8 mouse cellular contexts compared by ENCODE assay signal in genomic region chr8:105854303-105854702, GRCm38 (mm10). TPM values are rescaled to one million over a fixed set of nuclear protein-coding genes. Genes with fewer than 3 reads are reported as not detected.
DNase-seq lines count a peak whose midpoint lies in the region; ATAC-seq lines count a peak whose summit lies in the region.

No protein-coding gene starts in this region.

- H3K4me1 ChIP-seq in embryonic facial prominence, embryonic 10.5 days = peaks cover 53% of the 10 kb centered on the region
- peaks cover 36% of the 10 kb centered on the region for H3K4me1 ChIP-seq in hindbrain, embryonic 14.5 days (replicated peaks; ENCODE audit: control insufficient read depth, insufficient read depth, low read length)
- H3K4me1 ChIP-seq in midbrain, embryonic 15.5 days = peaks cover 47% of the 10 kb centered on the region

- peak; percentile 20 to 41 for DNase-seq in kidney, postnatal 4 days
- no peak for DNase-seq in kidney, postnatal 10 days
- no peak for DNase-seq in embryonic facial prominence, embryonic 10.5 days (ENCODE audit: low spot score)
- no peak for DNase-seq in hindbrain, embryonic 14.5 days (ENCODE audit: low spot score)
- DNase-seq in adrenal gland, adult 2 months = no peak
- DNase-seq in gastrocnemius, postnatal 10 days = no peak
- no peak for DNase-seq in kidney, postnatal 14 days

- H3K36me3 ChIP-seq in embryonic facial prominence, embryonic 10.5 days (replicated peaks) = peaks cover 26% of the 10 kb centered on the region
- 0 out of 2 replicates have a peak, but pooled peaks cover 14% of the 10 kb centered on the region for H3K36me3 ChIP-seq in hindbrain, embryonic 14.5 days (replicated peaks; ENCODE audit: control insufficient read depth, insufficient read depth)
- H3K36me3 ChIP-seq in midbrain, embryonic 15.5 days (replicated peaks) = no peaks in the 10 kb centered on the region

- peak overlapping the region; percentile 95 for H3K27ac ChIP-seq in embryonic facial prominence, embryonic 10.5 days (replicated peaks)
- no peak overlapping the region for H3K27ac ChIP-seq in hindbrain, embryonic 14.5 days
- H3K27ac ChIP-seq in midbrain, embryonic 15.5 days = peak overlapping the region; percentile 87; the same call in 1 of the 2 replicates

- peak overlapping the region; percentile 84 for H3K4me3 ChIP-seq in embryonic facial prominence, embryonic 10.5 days
- H3K4me3 ChIP-seq in hindbrain, embryonic 14.5 days (replicated peaks; ENCODE audit: low read length) = peak overlapping the region; percentile 71
- H3K4me3 ChIP-seq in midbrain, embryonic 15.5 days = peak overlapping the region; percentile 90

- H3K9ac ChIP-seq in hindbrain, embryonic 14.5 days = peak overlapping the region; percentile 77; the same call in 1 of the 2 replicates
- peak overlapping the region; percentile 21; the same call in 1 of the 2 replicates for H3K9ac ChIP-seq in midbrain, embryonic 15.5 days

- H3K9me3 ChIP-seq in embryonic facial prominence, embryonic 10.5 days = no peaks in the 10 kb centered on the region
- H3K9me3 ChIP-seq in hindbrain, embryonic 14.5 days (ENCODE audit: control insufficient read depth, low read length) = no peaks in the 10 kb centered on the region
- H3K9me3 ChIP-seq in midbrain, embryonic 15.5 days = no peaks in the 10 kb centered on the region

- 27% methylated on average over 8 of the region's 8 CpGs for WGBS in embryonic facial prominence, embryonic 10.5 days
- 30% methylated on average over 8 of the region's 8 CpGs for WGBS in hindbrain, embryonic 14.5 days
- 22% methylated on average over 8 of the region's 8 CpGs for WGBS in midbrain, embryonic 15.5 days

- H3K4me2 ChIP-seq in hindbrain, embryonic 14.5 days (replicated peaks) = peak overlapping the region; percentile 96
- peak overlapping the region; percentile 81 for H3K4me2 ChIP-seq in midbrain, embryonic 15.5 days

- no peaks in the 10 kb centered on the region for H3K27me3 ChIP-seq in embryonic facial prominence, embryonic 10.5 days (replicated peaks; ENCODE audit: low read depth, poor library complexity, severe bottlenecking)
- no peaks in the 10 kb centered on the region for H3K27me3 ChIP-seq in hindbrain, embryonic 14.5 days (ENCODE audit: control insufficient read depth, insufficient read depth, low read length)
- H3K27me3 ChIP-seq in midbrain, embryonic 15.5 days (replicated peaks) = no peaks in the 10 kb centered on the region

- ATAC-seq in hindbrain, embryonic 14.5 days (ENCODE audit: low FRiP score) = no peak
- no peak; the same call in 1 of the 2 replicates for ATAC-seq in midbrain, embryonic 15.5 days (replicated peaks)

RNA-seq across cellular contexts. Expression of gene Thap11, which starts 0.6 kb away (rescaled TPM):
- 82.1 and 83.0 TPM in 2 replicates for polyA plus RNA-seq in embryonic facial prominence, embryonic 10.5 days (2016; fragmentation: Nextera tagmentation; extraction: Ambion mirVana)
- 46.2 and 51.2 TPM in 2 replicates for polyA plus RNA-seq in hindbrain, embryonic 14.5 days (2014; fragmentation: Nextera tagmentation; extraction: Ambion mirVana)
- 56.2 and 58.6 TPM in 2 replicates for polyA plus RNA-seq in midbrain, embryonic 15.5 days (2015; fragmentation: Nextera tagmentation; extraction: Ambion mirVana)
- 10 to 100 TPM; 31.7 to 38.0 TPM for total RNA-seq in adrenal gland, adult 2 months (2021)
- polyA plus RNA-seq in adrenal gland, adult 2 months (2012; rRNA removed) = 79.7 and 91.6 TPM in 2 replicates
- 10 to 100 TPM; 24.2 to 26.9 TPM for total RNA-seq in gastrocnemius, postnatal 10 days (2021)

RNA-seq across cellular contexts. Expression of gene Cenpt, which starts 1.2 kb away (rescaled TPM):
- polyA plus RNA-seq in embryonic facial prominence, embryonic 10.5 days (2016; fragmentation: Nextera tagmentation; extraction: Ambion mirVana) = 49.6 and 51.2 TPM in 2 replicates
- polyA plus RNA-seq in hindbrain, embryonic 14.5 days (2014; fragmentation: Nextera tagmentation; extraction: Ambion mirVana) = 46.3 and 51.7 TPM in 2 replicates
- polyA plus RNA-seq in midbrain, embryonic 15.5 days (2015; fragmentation: Nextera tagmentation; extraction: Ambion mirVana) = 55.2 and 58.7 TPM in 2 replicates
- 1 to 10 TPM; 5.9 to 6.7 TPM for total RNA-seq in adrenal gland, adult 2 months (2021)
- polyA plus RNA-seq in adrenal gland, adult 2 months (2012; rRNA removed) = 5.9 and 8.1 TPM in 2 replicates
- total RNA-seq in gastrocnemius, postnatal 10 days (2021) = 1 to 10 TPM; 5.2 to 7.0 TPM

RNA-seq across cellular contexts. Expression of gene Nutf2, which starts 6.1 kb away (rescaled TPM):
- polyA plus RNA-seq in embryonic facial prominence, embryonic 10.5 days (2016; fragmentation: Nextera tagmentation; extraction: Ambion mirVana) = 394 and 398 TPM in 2 replicates
- 181 TPM in 2 replicates for polyA plus RNA-seq in hindbrain, embryonic 14.5 days (2014; fragmentation: Nextera tagmentation; extraction: Ambion mirVana)
- polyA plus RNA-seq in midbrain, embryonic 15.5 days (2015; fragmentation: Nextera tagmentation; extraction: Ambion mirVana) = 148 and 152 TPM in 2 replicates
- 10 to 100 TPM; 30.2 to 44.0 TPM for total RNA-seq in adrenal gland, adult 2 months (2021)
- polyA plus RNA-seq in adrenal gland, adult 2 months (2012; rRNA removed) = 19.3 and 24.8 TPM in 2 replicates
- 10 to 100 TPM; 65.5 to 80.5 TPM for total RNA-seq in gastrocnemius, postnatal 10 days (2021)

RNA-seq across cellular contexts. Expression of gene Edc4, which starts 26.4 kb away (rescaled TPM):
- polyA plus RNA-seq in embryonic facial prominence, embryonic 10.5 days (2016; fragmentation: Nextera tagmentation; extraction: Ambion mirVana) = 69.8 and 78.4 TPM in 2 replicates
- 40.1 and 46.6 TPM in 2 replicates for polyA plus RNA-seq in hindbrain, embryonic 14.5 days (2014; fragmentation: Nextera tagmentation; extraction: Ambion mirVana)
- polyA plus RNA-seq in midbrain, embryonic 15.5 days (2015; fragmentation: Nextera tagmentation; extraction: Ambion mirVana) = 52.9 and 61.9 TPM in 2 replicates
- total RNA-seq in adrenal gland, adult 2 months (2021) = 10 to 100 TPM; 33.8 to 35.9 TPM
- 74.9 and 97.4 TPM in 2 replicates for polyA plus RNA-seq in adrenal gland, adult 2 months (2012; rRNA removed)
- total RNA-seq in gastrocnemius, postnatal 10 days (2021) = 10 to 100 TPM; 24.6 to 30.3 TPM

RNA-seq across cellular contexts. Expression of gene Tsnaxip1, which starts 26.8 kb away (rescaled TPM):
- polyA plus RNA-seq in embryonic facial prominence, embryonic 10.5 days (2016; fragmentation: Nextera tagmentation; extraction: Ambion mirVana) = 0.19 and 0.40 TPM in 2 replicates
- polyA plus RNA-seq in hindbrain, embryonic 14.5 days (2014; fragmentation: Nextera tagmentation; extraction: Ambion mirVana) = 0.64 and 1.4 TPM in 2 replicates
- 0.64 and 1.0 TPM in 2 replicates for polyA plus RNA-seq in midbrain, embryonic 15.5 days (2015; fragmentation: Nextera tagmentation; extraction: Ambion mirVana)
- not detected for total RNA-seq in adrenal gland, adult 2 months (2021)
- polyA plus RNA-seq in adrenal gland, adult 2 months (2012; rRNA removed) = not detected in 2 replicates
- not detected for total RNA-seq in gastrocnemius, postnatal 10 days (2021)

Comparison
In these comparisons a context has a peak if more than half of its experiments do, and no peak if none do; other contexts are left out.
1. DNase-seq: peak in kidney, postnatal 4 days (2 of 2); none in kidney, postnatal 10 days (single experiment), embryonic facial prominence, embryonic 10.5 days (single experiment), hindbrain, embryonic 14.5 days (single experiment), adrenal gland, adult 2 months (single experiment), gastrocnemius, postnatal 10 days (single experiment) and kidney, postnatal 14 days (single experiment).
2. Peak in every context shown above with its lines, with median percentiles within 50 percentile points of each other: H3K4me3 ChIP-seq.